Comparison of ENCODE assay signal across 15 mouse cellular contexts in the genomic region with DNA sequence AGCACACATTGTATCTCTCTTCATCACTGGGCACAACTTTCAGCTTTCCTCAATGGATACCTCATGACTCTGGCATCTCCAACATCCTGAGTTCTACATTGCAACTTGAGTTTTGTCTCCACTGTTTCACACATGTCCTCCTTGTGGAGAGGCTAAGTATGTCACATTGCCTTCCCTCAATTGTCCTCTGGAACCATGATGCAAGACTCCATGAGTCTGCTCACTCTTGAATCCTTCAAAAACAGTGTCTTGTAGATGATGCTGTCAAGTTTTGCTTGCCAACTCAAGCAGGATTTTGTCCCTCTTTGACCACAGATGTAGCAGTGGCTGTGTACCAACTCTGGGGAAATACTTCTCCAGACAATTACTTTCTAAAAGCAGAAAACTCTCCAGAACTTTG.
DNase-seq lines count a peak whose midpoint lies in the region; ATAC-seq lines count a peak whose summit lies in the region.
"Had no signal": no experiment of that assay in that cellular context is flagged by ENCODE, and none has a peak within 500 bp of the region (broad histone marks: within the 10 kb centered on the region; RNA-seq: fewer than 3 reads in every experiment).

No protein-coding gene starts in this region.

- ATAC-seq in erythroid progenitor cell, adult 5-6 weeks (replicated peaks; ENCODE audit: low FRiP score, poor library complexity, severe bottlenecking): no peak
- ATAC-seq: forebrain, embryonic 14.5 days; intestine, embryonic 15.5 days had no signal

- intact Hi-C loops in heart, postnatal 36 days (cut with DNase I): no loop called here

- DNase-seq in heart, adult 18-20 months: peak; percentile 26 to 29
- no peak for DNase-seq in heart, postnatal 36 days
- peak; percentile 39 for DNase-seq in lung, postnatal 10 days
- DNase-seq in lung, postnatal 14 days: no peak
- DNase-seq in adipocyte (ENCODE audit: low spot score): peak; percentile 59
- DNase-seq in kidney, adult 18-20 months: no peak
- DNase-seq: adrenal gland, postnatal 14 days; cerebellum, adult 11-12 months; cerebellum, adult 9-10 months; cerebellum, postnatal 25 days; gastrocnemius, adult 2 months; gastrocnemius, postnatal 25 days had no signal

Comparison
In these comparisons a context has a peak if more than half of its experiments do, and no peak if none do; other contexts are left out.
1. DNase-seq: peak in heart, adult 18-20 months (2 of 2), lung, postnatal 10 days (single experiment) and adipocyte (single experiment); none in heart, postnatal 36 days (0 of 2), lung, postnatal 14 days (single experiment) and kidney, adult 18-20 months (single experiment).